Mouse (Mus musculus): ENCODE data around the gene Dus2.
"Not testable (repeated sequence)": the region's sequence is repeated elsewhere in the genome, so short reads cannot be mapped to it uniquely, and the experiment has no call there.

Dus2 gene

DNA sequence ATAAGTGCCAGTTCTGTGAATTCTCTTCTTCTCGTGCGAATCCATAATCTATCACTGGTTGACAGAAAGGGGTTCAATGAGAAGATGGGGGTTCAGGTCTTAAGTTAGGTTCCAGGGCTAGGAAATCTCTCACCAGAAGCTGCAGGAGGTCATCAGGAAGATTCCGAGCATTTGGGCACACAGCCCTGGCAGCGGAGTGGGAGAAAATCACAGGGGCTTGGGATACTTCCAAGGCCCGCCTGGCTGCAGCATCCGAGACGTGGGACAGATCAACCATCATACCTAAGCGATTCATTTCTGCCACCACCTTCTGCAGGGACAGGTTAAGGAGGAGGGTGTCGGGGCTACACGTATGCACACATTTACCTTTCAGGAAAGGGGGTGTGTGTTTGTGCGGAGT lies 2.6 kb upstream of the Dus2 start:
- no peak for DNase-seq (ENCODE audit: low spot score in 2 of 2)

DNA sequence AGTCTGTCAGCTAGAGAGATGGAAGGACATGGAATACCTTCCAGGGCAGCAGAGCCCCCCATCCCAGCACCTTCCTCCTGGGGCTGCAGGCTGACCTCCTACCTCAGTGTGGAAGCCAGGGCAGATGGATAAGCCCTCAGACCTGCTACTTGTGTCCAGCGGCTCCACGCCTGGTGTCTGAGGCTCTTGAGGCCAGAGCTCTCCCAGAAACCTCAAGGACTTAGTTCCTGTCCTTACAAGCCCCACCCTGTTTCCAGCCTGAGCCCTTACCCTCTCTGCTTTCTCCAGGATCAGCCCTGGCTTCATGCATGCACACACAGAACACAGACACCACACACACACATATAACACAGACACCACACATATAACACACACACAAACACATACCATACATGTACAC lies 409 bp downstream of the Dus2 start:
- no peak for DNase-seq (ENCODE audit: low spot score in 2 of 2)

- no peak for DNase-seq (ENCODE audit: low spot score in 2 of 2)
Measured at GRCm38 (mm10) chr8:105992499-105992898, 1.4 kb downstream of the Dus2 start.

GRCm38 (mm10) chr8:105993226-105993625 lies 2.1 kb downstream of the Dus2 start:
- no peak for DNase-seq (ENCODE audit: low spot score in 2 of 2)

- peak; percentile 12 to 30 for DNase-seq (ENCODE audit: low spot score in 2 of 2)
Measured at GRCm38 (mm10) chr8:105996359-105996758, 5.2 kb downstream of the Dus2 start.

DNA sequence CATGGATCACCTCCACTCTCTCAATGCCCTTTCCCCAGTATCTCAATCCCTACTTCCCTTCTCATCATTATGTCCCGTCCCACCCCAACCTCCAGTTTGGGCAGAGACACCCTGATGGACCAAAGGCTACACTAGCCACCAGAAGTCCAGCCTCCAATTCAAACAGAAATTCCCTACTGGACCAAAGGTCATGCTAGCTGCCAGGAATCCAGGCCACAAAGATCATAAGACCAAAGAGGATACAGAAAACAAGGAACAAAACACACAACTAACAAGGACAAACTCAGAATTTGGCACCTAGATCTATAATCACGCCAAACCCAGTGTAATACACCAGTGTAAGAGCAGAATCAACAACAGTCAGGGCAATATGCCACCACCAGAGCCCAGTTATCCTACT lies 7.8 kb downstream of the Dus2 start:
- DNase-seq (ENCODE audit: low spot score in 2 of 2), result no peak

- DNase-seq (ENCODE audit: low spot score in 2 of 2), result no peak
Measured at GRCm38 (mm10) chr8:106001908-106002307, 10.8 kb downstream of the Dus2 start.

GRCm38 (mm10) chr8:106004538-106005207 lies 13.5 kb downstream of the Dus2 start:
- DNase-seq (ENCODE audit: low spot score in 2 of 2), result no peak

- no peak for DNase-seq (ENCODE audit: low spot score in 2 of 2)
Measured at GRCm38 (mm10) chr8:106005875-106006274, 14.7 kb downstream of the Dus2 start, which contains the start of gene Dpep2nb. Dpep2nb (minus strand) TSS chr8:106005975.

- no peak for DNase-seq (ENCODE audit: low spot score in 2 of 2)
Measured at GRCm38 (mm10) chr8:106006413-106006812, 15.3 kb downstream of the Dus2 start.

DNA sequence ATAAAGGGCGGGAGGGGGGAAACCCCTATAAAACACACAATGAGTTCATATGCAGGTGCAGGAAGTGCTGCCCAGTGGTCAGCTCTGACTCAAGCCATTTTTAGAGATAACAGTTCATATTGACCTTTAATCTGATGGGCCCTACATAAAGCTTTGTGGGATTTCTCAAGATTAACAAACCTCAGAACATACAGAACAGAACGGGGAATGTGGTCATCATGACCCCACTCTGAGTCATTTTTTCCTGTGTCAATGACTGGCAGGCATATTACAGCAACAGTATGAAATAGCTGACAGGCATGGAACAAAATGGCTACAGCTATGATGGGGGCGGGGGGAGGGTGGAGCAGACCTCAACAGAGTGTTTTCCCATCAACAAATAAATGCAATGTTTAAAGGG lies 16.0 kb downstream of the Dus2 start:
- DNase-seq (ENCODE audit: low spot score in 2 of 2), result no peak

GRCm38 (mm10) chr8:106007891-106008290 lies 16.8 kb downstream of the Dus2 start:
- not testable (repeated sequence) for DNase-seq (ENCODE audit: low spot score in 2 of 2)

DNA sequence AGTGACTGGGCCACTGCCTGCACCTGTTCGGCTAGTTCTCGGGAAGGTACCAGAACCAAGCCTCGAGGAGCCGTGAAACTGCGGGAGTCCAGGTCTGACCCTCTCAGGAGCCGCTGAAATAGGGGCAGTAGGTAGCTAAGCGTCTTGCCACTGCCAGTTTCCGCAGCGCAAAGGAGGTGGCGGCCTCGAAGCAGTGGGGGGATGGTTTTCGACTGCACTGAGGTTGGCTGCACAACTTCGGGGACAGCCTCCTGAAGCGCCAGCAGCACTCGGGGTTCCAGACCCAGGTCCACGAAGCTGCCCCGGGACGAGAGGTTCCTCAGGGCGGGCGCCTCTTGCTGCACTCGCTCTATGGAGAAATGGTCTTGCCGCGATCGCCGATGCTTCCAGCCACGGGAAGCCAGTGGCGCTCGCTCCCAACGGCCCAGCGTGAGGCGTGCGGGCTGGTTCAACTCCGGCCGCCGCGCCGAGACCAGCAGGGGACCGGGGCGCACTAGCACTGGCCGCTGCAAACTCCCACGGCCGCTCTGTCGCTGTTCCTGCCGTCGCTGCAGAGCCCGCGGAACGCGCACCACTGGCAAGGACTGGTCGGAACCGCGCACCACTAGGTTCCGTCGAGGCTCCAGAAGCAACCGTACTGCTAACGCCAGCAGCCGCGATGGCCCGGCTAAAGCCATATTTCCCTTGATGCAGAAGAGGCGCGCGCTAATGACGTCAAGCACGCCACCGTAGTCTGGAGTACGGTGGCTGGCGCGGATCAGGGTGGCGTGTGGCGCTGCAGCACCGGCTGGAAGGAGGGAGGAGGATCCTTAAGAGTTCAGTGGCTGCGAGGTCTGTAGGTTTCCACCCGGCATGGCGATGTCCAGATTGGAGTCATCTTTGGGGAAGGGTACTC lies 19.9 kb downstream of the Dus2 start:
- DNase-seq (ENCODE audit: low spot score in 2 of 2), result peak; percentile 83 to 89

DNA sequence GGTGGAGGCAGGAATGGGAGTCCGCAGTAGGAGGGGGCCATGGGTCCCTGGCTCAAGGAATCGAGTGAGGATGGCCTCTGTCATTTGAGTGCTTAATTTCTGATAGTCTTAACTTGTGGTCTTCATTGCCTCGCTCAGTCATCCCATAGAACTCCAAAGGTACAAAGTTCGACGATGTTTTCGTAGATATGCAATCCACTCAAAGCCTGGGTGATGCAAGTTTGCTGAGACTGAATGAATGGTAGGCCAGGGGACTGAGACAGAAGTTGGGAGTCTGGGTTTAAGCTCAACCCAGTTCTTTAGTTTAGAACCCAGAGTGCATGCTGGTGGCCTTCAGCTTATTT lies 20.5 kb downstream of the Dus2 start, which contains the start of gene Ddx28:
TSS of gene Ddx28 (minus strand) at position 240 of the 344 bp plus-strand sequence.
- DNase-seq (ENCODE audit: low spot score in 2 of 2), result no peak

GRCm38 (mm10) chr8:106012203-106012602 lies 21.1 kb downstream of the Dus2 start:
- DNase-seq (ENCODE audit: low spot score in 2 of 2), result not testable (repeated sequence)

GRCm38 (mm10) chr8:106016284-106016683 lies 25.1 kb downstream of the Dus2 start:
- no peak for DNase-seq (ENCODE audit: low spot score in 2 of 2)

GRCm38 (mm10) chr8:106017130-106017529 lies 26.0 kb downstream of the Dus2 start:
- no peak for DNase-seq (ENCODE audit: low spot score in 2 of 2)

GRCm38 (mm10) chr8:106018039-106018438 lies 26.9 kb downstream of the Dus2 start:
- DNase-seq (ENCODE audit: low spot score in 2 of 2), result no peak

GRCm38 (mm10) chr8:106022483-106022882 lies 31.3 kb downstream of the Dus2 start:
- DNase-seq (ENCODE audit: low spot score in 2 of 2), result peak; percentile 37 to 72

DNA sequence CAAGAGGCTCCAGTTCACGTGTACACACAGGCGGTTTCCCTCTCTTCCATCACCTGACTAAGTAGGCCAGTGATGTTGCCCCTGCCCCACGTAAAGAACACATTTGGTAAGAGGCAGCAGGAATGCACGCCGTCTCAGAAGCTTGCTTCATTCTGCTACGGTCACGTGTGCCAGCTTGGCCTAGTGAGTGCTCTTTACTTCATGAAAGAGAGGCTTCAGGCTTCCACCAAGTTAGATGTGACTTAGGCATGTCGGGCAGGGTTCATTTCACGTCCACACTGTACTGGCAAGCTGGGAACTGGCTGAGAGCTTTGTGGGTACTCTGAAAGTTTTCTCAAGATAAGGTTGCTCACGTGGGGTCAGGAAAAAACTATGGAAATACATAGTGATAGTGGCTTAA lies 47.6 kb downstream of the Dus2 start:
- no peak for DNase-seq (ENCODE audit: low spot score in 2 of 2)

DNA sequence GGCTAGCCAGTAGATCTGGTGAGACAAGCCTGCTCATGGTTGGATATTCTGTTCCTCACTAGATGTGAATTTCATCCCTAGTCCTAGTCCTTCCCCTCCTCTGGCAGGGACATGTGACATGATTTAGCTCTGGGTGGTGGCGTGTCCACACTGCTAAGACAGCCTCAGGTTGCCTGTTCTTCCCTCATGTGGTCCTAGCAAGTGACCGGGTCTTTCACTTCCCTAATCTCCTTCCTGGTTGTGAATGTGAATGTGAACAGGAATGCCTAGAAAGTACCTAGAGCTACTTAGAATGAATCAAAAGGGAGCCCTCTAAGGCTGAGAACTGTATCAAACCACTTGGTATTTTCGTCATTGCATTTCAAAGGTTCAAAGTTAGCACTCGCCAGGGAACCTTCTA lies 48.5 kb downstream of the Dus2 start:
- DNase-seq (ENCODE audit: low spot score in 2 of 2), result no peak

DNA sequence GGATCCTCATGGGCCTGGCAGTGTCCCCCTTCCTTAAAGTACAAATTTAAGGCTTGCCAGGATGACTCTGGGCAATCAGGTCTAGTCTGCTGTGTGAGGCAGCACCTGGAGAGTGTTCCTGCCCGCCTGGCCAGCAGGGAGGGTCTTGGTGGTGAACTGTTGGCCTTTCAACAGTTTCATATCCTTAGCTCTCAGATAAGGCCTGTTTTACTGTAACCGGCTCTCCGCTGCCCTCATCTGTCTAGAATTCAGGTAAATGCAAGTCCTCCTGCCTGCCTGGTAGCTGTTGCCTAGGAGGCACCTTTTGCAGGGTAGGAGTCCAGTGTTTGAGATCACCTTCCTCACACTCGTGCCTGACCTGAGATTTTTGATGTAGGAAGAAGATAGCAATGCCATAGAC lies 49.1 kb downstream of the Dus2 start:
- DNase-seq (ENCODE audit: low spot score in 2 of 2), result no peak

DNA sequence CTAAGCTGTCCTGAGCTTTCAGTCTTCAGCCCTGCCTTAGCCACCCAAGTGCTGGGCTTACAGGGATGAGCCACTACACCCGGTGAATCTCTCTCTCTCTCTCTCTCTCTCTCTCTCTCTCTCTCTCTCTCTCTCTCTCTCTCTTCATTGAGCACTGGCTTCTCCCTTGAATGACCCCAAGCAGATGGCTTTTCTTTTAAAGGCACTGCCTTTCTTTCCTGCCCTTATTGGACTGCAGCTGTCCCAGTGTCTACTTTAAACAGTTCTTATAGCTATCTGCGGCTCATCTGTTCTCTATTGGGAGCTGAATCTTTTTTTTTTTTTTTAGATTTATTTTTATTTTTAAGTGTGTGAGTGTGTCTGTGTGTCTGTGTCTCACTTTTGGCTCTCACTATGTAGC lies 51.9 kb downstream of the Dus2 start:
- DNase-seq (ENCODE audit: low spot score in 2 of 2), result no peak

Data from heart, adult 9 months (tissue).